Mouse (Mus musculus): ENCODE measurements at regions not wholly inside any gene's neighbourhood (a gene's known extent, or its start where the extent isn't known, plus 50 kb on each side); places are given as distances from the start of the nearest gene placed in this dataset.
A peak's percentile ranks its signal among the peaks of the same experiment; 100 is the strongest.

DNA sequence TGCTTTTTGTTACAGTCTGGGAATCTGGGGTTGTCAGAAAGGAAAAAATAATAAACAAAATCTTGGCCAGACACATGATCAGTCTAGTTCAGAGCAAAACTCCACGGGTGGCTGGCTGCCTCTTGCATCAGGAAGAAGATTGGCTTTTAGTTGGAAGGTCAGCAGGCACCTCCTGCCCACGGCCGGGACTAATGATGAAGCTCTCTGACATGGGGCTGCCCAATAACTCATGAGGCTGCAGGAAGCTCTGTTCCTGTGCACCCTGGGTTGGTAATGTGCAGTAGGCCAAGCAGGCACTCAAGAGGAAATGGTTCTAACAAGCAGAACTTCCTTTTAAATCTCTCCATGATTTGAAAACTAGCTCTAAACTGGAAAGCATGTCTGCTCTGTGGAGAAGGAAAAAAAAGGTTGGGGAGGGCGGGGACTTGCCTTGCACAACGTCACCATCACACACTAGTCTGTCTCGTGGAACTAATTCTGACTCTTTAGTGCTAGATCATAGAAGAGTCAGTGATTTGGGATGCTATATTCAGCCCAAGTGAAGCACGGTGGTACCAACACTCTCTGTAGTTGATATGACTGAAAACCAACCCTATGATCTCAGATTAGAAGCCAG lies 507.1 kb upstream of the Adam5 start:
- Histone ChIP-seq H3K9ac (ENCODE audit: low read depth, low read length) (no peak overlapping the region), H3K79me2 (replicated peaks; ENCODE audit: control insufficient read depth, insufficient read depth, low read length) (no peaks in the 10 kb centered on the region), H3K4me3 (no peak overlapping the region), H3K27ac (no peak overlapping the region), H3K4me1 (ENCODE audit: control insufficient read depth, insufficient read depth, low read length) (no peaks in the 10 kb centered on the region; the same call in 1 of the 2 replicates), H3K36me3 (ENCODE audit: control insufficient read depth, insufficient read depth, low read length) (no peaks in the 10 kb centered on the region), H3K27me3 (ENCODE audit: control insufficient read depth, insufficient read depth, low read length) (no peaks in the 10 kb centered on the region)
- intact Hi-C loops (cut with DNase I) = no loop called here
- WGBS = 37% methylated on average over 7 of the region's 7 CpGs
- DNase-seq = no peak
- TF ChIP-seq POLR2A (IDR thresholded peaks at IDR 0.05; ENCODE audit: insufficient read depth, low read depth, low read length) = no peak
- no peak for TF ChIP-seq EP300 (IDR thresholded peaks at IDR 0.05; ENCODE audit: insufficient read depth, low read depth, low read length)
- no peak for TF ChIP-seq CTCF (IDR thresholded peaks at IDR 0.05)

DNA sequence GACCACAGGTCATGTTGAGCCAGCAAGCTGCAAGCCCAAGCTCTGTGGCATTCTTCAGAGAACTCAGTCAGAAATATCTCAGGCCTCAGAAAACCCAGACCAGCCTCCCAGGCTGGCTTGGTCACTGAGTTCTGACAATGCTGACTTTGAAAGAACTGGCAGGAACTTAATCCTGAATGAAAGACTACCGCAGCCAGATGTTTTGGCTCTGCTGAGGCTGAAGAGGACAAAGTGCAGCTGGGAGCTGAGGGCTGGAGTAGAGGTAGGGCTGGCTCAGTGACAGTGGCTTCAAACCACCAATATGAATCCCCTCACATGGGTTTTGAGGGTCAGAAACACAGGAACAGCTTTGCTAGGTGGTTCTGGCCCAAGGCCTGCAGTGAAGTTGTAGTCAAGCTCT lies 505.6 kb upstream of the Adam5 start:
- Histone ChIP-seq H3K9ac (ENCODE audit: low read depth, low read length) (no peak overlapping the region), H3K27ac (no peak overlapping the region), H3K27me3 (ENCODE audit: control insufficient read depth, insufficient read depth, low read length) (no peaks in the 10 kb centered on the region), H3K36me3 (ENCODE audit: control insufficient read depth, insufficient read depth, low read length) (no peaks in the 10 kb centered on the region), H3K79me2 (replicated peaks; ENCODE audit: control insufficient read depth, insufficient read depth, low read length) (no peaks in the 10 kb centered on the region), H3K4me1 (ENCODE audit: control insufficient read depth, insufficient read depth, low read length) (no peaks in the 10 kb centered on the region; the same call in 1 of the 2 replicates), H3K4me3 (no peak overlapping the region)
- TF ChIP-seq CTCF (IDR thresholded peaks at IDR 0.05) = no peak
- no peak for TF ChIP-seq POLR2A (IDR thresholded peaks at IDR 0.05; ENCODE audit: insufficient read depth, low read depth, low read length)
- no peak for TF ChIP-seq EP300 (IDR thresholded peaks at IDR 0.05; ENCODE audit: insufficient read depth, low read depth, low read length)
- DNase-seq = peak; percentile 32 to 44
- 65% methylated on average over 1 of the region's 1 CpGs for WGBS
- intact Hi-C loops (cut with DNase I) = no loop called here

DNA sequence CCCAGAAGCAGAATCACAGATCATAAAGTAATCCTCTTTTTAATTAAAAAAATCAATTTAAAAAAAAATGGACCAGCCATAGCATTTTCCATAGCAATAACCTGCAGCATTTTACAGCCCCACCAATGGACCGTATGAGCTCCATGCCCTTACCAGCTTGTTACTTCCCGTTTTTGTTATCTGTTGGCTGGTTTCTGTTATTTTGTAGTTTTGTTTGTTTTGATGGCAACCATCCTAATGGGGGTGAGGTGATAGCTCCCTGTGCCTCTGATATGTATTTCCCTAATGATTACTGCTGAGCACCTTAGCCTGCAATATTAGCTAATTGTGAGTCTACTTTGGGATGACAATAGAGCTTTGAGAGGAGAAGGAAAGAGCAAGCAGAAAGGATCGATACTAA lies 504.1 kb upstream of the Adam5 start:
- intact Hi-C loops (cut with DNase I) = no loop called here
- Histone ChIP-seq H3K27me3 (ENCODE audit: control insufficient read depth, insufficient read depth, low read length) (no peaks in the 10 kb centered on the region), H3K4me1 (ENCODE audit: control insufficient read depth, insufficient read depth, low read length) (no peaks in the 10 kb centered on the region; the same call in 1 of the 2 replicates), H3K4me3 (no peak overlapping the region), H3K36me3 (ENCODE audit: control insufficient read depth, insufficient read depth, low read length) (no peaks in the 10 kb centered on the region), H3K27ac (no peak overlapping the region), H3K9ac (ENCODE audit: low read depth, low read length) (no peak overlapping the region), H3K79me2 (replicated peaks; ENCODE audit: control insufficient read depth, insufficient read depth, low read length) (no peaks in the 10 kb centered on the region)
- TF ChIP-seq CTCF (IDR thresholded peaks at IDR 0.05) (no peak), POLR2A (IDR thresholded peaks at IDR 0.05; ENCODE audit: insufficient read depth, low read depth, low read length) (no peak), EP300 (IDR thresholded peaks at IDR 0.05; ENCODE audit: insufficient read depth, low read depth, low read length) (no peak)
- 52% methylated on average over 3 of the region's 3 CpGs for WGBS
- DNase-seq = no peak

DNA sequence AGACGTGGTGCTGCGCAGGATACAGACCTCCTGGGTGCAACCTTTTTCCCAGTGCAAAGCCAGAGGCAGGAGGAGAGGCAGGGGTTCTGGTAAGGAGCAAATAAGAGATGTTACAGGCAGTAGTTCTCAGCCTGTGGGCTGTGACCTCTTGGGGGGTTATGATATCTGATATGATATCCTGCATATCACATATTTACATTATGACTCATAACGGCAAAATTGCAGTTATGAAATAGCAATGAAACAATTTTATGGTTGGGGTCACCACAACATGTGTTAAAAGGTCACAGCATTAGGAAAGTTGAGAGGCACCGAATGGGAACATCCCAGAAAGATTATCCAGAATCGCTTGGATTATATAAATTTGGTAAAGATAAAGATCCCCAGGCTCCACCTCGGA lies 502.8 kb upstream of the Adam5 start:
- Histone ChIP-seq H3K9ac (ENCODE audit: low read depth, low read length) (no peak overlapping the region), H3K27me3 (ENCODE audit: control insufficient read depth, insufficient read depth, low read length) (peaks cover 2% of the 10 kb centered on the region; the same call in 1 of the 2 replicates), H3K36me3 (ENCODE audit: control insufficient read depth, insufficient read depth, low read length) (no peaks in the 10 kb centered on the region), H3K27ac (no peak overlapping the region), H3K79me2 (replicated peaks; ENCODE audit: control insufficient read depth, insufficient read depth, low read length) (no peaks in the 10 kb centered on the region), H3K4me3 (no peak overlapping the region), H3K4me1 (ENCODE audit: control insufficient read depth, insufficient read depth, low read length) (no peaks in the 10 kb centered on the region; the same call in 1 of the 2 replicates)
- DNase-seq = no peak
- no peak for TF ChIP-seq POLR2A (IDR thresholded peaks at IDR 0.05; ENCODE audit: insufficient read depth, low read depth, low read length)
- TF ChIP-seq CTCF (IDR thresholded peaks at IDR 0.05) = no peak
- TF ChIP-seq EP300 (IDR thresholded peaks at IDR 0.05; ENCODE audit: insufficient read depth, low read depth, low read length) = no peak
- 85% methylated on average over 6 of the region's 6 CpGs for WGBS
- intact Hi-C loops (cut with DNase I) = no loop called here

DNA sequence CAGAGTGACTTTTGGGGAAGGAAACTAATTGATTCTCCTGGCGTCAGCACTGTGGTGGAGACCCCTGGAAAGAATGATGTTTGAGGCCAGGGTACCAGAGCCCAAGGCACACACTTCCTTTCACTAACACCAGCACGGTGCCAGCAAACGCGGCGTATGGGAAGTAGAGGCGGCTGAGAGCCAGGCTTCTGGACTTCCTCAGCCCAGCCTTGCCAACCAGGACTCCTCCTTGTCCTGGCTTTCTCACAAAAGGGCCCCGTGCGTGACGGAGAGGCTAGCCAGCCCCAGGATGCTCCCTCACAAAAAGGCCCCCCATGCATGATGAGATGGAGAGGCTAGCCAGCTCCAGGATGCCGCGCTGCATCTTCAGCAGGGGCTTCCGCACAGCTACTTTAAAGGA lies 502.1 kb upstream of the Adam5 start:
- intact Hi-C loops (cut with DNase I) = no loop called here
- TF ChIP-seq CTCF (IDR thresholded peaks at IDR 0.05) (no peak), EP300 (IDR thresholded peaks at IDR 0.05; ENCODE audit: insufficient read depth, low read depth, low read length) (no peak), POLR2A (IDR thresholded peaks at IDR 0.05; ENCODE audit: insufficient read depth, low read depth, low read length) (no peak)
- H3K9ac ChIP-seq (ENCODE audit: low read depth, low read length) = no peak overlapping the region
- H3K27me3 ChIP-seq (ENCODE audit: control insufficient read depth, insufficient read depth, low read length) = peaks cover 2% of the 10 kb centered on the region; the same call in 1 of the 2 replicates
- no peak overlapping the region for H3K27ac ChIP-seq
- no peaks in the 10 kb centered on the region for H3K79me2 ChIP-seq (replicated peaks; ENCODE audit: control insufficient read depth, insufficient read depth, low read length)
- 48% methylated on average over 12 of the region's 12 CpGs for WGBS
- H3K36me3 ChIP-seq (ENCODE audit: control insufficient read depth, insufficient read depth, low read length) = no peaks in the 10 kb centered on the region
- H3K4me3 ChIP-seq = no peak overlapping the region
- DNase-seq = no peak
- no peaks in the 10 kb centered on the region; the same call in 1 of the 2 replicates for H3K4me1 ChIP-seq (ENCODE audit: control insufficient read depth, insufficient read depth, low read length)

DNA sequence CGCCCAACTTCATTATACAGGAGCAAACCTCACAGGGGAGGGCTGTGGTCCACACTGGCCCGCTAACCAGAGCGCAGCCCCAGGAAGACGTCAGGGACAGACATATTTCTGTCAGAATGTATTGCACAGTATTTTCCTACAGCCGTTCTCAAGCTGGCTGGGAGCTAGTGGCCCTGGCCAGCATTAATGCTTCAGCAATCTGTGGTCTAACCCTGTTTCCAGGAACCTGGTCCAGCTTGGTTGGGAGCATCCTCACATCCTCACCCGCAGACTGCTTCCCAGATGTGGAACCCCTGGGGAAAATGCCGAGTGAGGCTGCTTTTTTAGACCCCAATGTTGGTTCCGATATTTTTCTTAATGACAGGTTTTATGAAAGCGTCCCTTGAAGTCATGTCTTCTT lies 500.6 kb upstream of the Adam5 start:
- Histone ChIP-seq H3K9ac (ENCODE audit: low read depth, low read length) (no peak overlapping the region), H3K27ac (no peak overlapping the region), H3K27me3 (ENCODE audit: control insufficient read depth, insufficient read depth, low read length) (peaks cover 2% of the 10 kb centered on the region; the same call in 1 of the 2 replicates), H3K4me3 (no peak overlapping the region), H3K4me1 (ENCODE audit: control insufficient read depth, insufficient read depth, low read length) (no peaks in the 10 kb centered on the region; the same call in 1 of the 2 replicates), H3K36me3 (ENCODE audit: control insufficient read depth, insufficient read depth, low read length) (no peaks in the 10 kb centered on the region), H3K79me2 (replicated peaks; ENCODE audit: control insufficient read depth, insufficient read depth, low read length) (no peaks in the 10 kb centered on the region)
- TF ChIP-seq POLR2A (IDR thresholded peaks at IDR 0.05; ENCODE audit: insufficient read depth, low read depth, low read length) (no peak), EP300 (IDR thresholded peaks at IDR 0.05; ENCODE audit: insufficient read depth, low read depth, low read length) (no peak), CTCF (IDR thresholded peaks at IDR 0.05) (no peak)
- DNase-seq = no peak
- 82% methylated on average over 9 of the region's 9 CpGs for WGBS
- intact Hi-C loops (cut with DNase I) = no loop called here

Data from heart, adult 2 months (tissue).